ENCODE assay signal across 8 mouse cellular contexts in genomic region chr5:146983216-146983615, GRCm38 (mm10). TPM values are rescaled to one million over a fixed set of nuclear protein-coding genes. Genes with fewer than 3 reads are reported as not detected.
DNase-seq lines count a peak whose midpoint lies in the region; ATAC-seq lines count a peak whose summit lies in the region.

No protein-coding gene starts in this region.

- peaks cover 13% of the 10 kb centered on the region for H3K4me1 ChIP-seq in forebrain, embryonic 10.5 days
- peaks cover 17% of the 10 kb centered on the region for H3K4me1 ChIP-seq in forebrain, embryonic 15.5 days
- peaks cover 5% of the 10 kb centered on the region for H3K4me1 ChIP-seq in heart, embryonic 10.5 days

- peaks cover 47% of the 10 kb centered on the region for H3K27me3 ChIP-seq in forebrain, embryonic 10.5 days (ENCODE audit: poor library complexity, severe bottlenecking)
- H3K27me3 ChIP-seq in forebrain, embryonic 15.5 days: peaks cover 23% of the 10 kb centered on the region
- peaks cover 48% of the 10 kb centered on the region for H3K27me3 ChIP-seq in heart, embryonic 10.5 days (ENCODE audit: insufficient read depth, poor library complexity, severe bottlenecking)

- no peak for ATAC-seq in forebrain, embryonic 15.5 days (replicated peaks)
- ATAC-seq in megakaryocyte-erythroid progenitor cell, adult 5-6 weeks (replicated peaks; ENCODE audit: low FRiP score, low TSS enrichment, poor library complexity, severe bottlenecking): peak; percentile 86

- H3K4me3 ChIP-seq in forebrain, embryonic 10.5 days: no peak overlapping the region
- H3K4me3 ChIP-seq in forebrain, embryonic 15.5 days: no peak overlapping the region
- no peak overlapping the region for H3K4me3 ChIP-seq in heart, embryonic 10.5 days

- WGBS in forebrain, embryonic 10.5 days: 13% methylated on average over 8 of the region's 8 CpGs
- WGBS in forebrain, embryonic 15.5 days: 8% methylated on average over 8 of the region's 8 CpGs
- WGBS in heart, embryonic 10.5 days: 10% methylated on average over 8 of the region's 8 CpGs

- no peaks in the 10 kb centered on the region for H3K9me3 ChIP-seq in forebrain, embryonic 10.5 days
- no peaks in the 10 kb centered on the region for H3K9me3 ChIP-seq in forebrain, embryonic 15.5 days
- no peaks in the 10 kb centered on the region for H3K9me3 ChIP-seq in heart, embryonic 10.5 days

- no peaks in the 10 kb centered on the region for H3K36me3 ChIP-seq in forebrain, embryonic 10.5 days (replicated peaks)
- H3K36me3 ChIP-seq in forebrain, embryonic 15.5 days: no peaks in the 10 kb centered on the region
- H3K36me3 ChIP-seq in heart, embryonic 10.5 days: no peaks in the 10 kb centered on the region

- peak; percentile 77 for DNase-seq in forebrain, embryonic 10.5 days (ENCODE audit: extremely low spot score, low spot score)
- peak; percentile 27 for DNase-seq in T-cell, adult 2 months (ENCODE audit: low spot score)
- DNase-seq in cerebellum, postnatal 4 days (ENCODE audit: low spot score in 2 of 2): peak; percentile 34 to 63
- DNase-seq in heart, embryonic 10.5 days (ENCODE audit: low spot score): peak; percentile 85
- peak; percentile 50 to 69 for DNase-seq in layer of hippocampus, postnatal 10 days (ENCODE audit: low spot score in 2 of 2)
- peak; percentile 15 for DNase-seq in spleen, adult 12 weeks (ENCODE audit: low spot score)

- H3K9ac ChIP-seq in forebrain, embryonic 15.5 days (replicated peaks): no peak overlapping the region

- no peak overlapping the region for H3K27ac ChIP-seq in forebrain, embryonic 10.5 days
- no peak overlapping the region for H3K27ac ChIP-seq in forebrain, embryonic 15.5 days (replicated peaks)
- H3K27ac ChIP-seq in heart, embryonic 10.5 days: no peak overlapping the region

- no peak overlapping the region for H3K4me2 ChIP-seq in forebrain, embryonic 15.5 days (replicated peaks)

RNA-seq across cellular contexts. Expression of gene Mtif3, which starts 19.6 kb away (rescaled TPM):
- 20.7 and 22.4 TPM in 2 replicates for polyA plus RNA-seq in forebrain, embryonic 10.5 days (2016; fragmentation: Nextera tagmentation; extraction: Ambion mirVana)
- 28.7 and 32.7 TPM in 2 replicates for polyA plus RNA-seq in forebrain, embryonic 15.5 days (2015; fragmentation: Nextera tagmentation; extraction: Ambion mirVana)
- 20.6 and 22.2 TPM in 2 replicates for polyA plus RNA-seq in heart, embryonic 10.5 days (2016; fragmentation: Nextera tagmentation; extraction: Ambion mirVana)
- 10 to 100 TPM; 15.5 to 17.8 TPM for total RNA-seq in layer of hippocampus, postnatal 10 days (2021)
- 9.4 and 17.2 TPM in 2 replicates for total RNA-seq in megakaryocyte-erythroid progenitor cell, adult 5-6 weeks (2014; fragmentation: Nextera tagmentation)
- total RNA-seq in megakaryocyte-erythroid progenitor cell, adult 5-6 weeks (2017): 41.2 and 43.1 TPM in 2 replicates

RNA-seq across cellular contexts. Expression of gene Gtf3a, which starts 34.8 kb away (rescaled TPM):
- polyA plus RNA-seq in forebrain, embryonic 10.5 days (2016; fragmentation: Nextera tagmentation; extraction: Ambion mirVana): 149 and 150 TPM in 2 replicates
- 123 and 124 TPM in 2 replicates for polyA plus RNA-seq in forebrain, embryonic 15.5 days (2015; fragmentation: Nextera tagmentation; extraction: Ambion mirVana)
- polyA plus RNA-seq in heart, embryonic 10.5 days (2016; fragmentation: Nextera tagmentation; extraction: Ambion mirVana): 102 and 125 TPM in 2 replicates
- 10 to 100 TPM; 29.0 to 33.9 TPM for total RNA-seq in layer of hippocampus, postnatal 10 days (2021)
- total RNA-seq in megakaryocyte-erythroid progenitor cell, adult 5-6 weeks (2014; fragmentation: Nextera tagmentation): 70.1 and 96.8 TPM in 2 replicates
- 144 and 151 TPM in 2 replicates for total RNA-seq in megakaryocyte-erythroid progenitor cell, adult 5-6 weeks (2017)

Comparison
In these comparisons a context has a peak if more than half of its experiments do, and no peak if none do; other contexts are left out.
1. DNase-seq: peak in every context shown above with its lines; median percentile 85 in heart, embryonic 10.5 days; 77 in forebrain, embryonic 10.5 days; 60 in layer of hippocampus, postnatal 10 days; 48 in cerebellum, postnatal 4 days; 27 in T-cell, adult 2 months; 15 in spleen, adult 12 weeks.